Mouse (Mus musculus) megakaryocyte progenitor cell, adult 5-6 weeks (primary cell): ENCODE data around the gene Hnrnpa3. TPM values are rescaled to one million over a fixed set of nuclear protein-coding genes. Genes with fewer than 3 reads are reported as not detected.
A peak's percentile ranks its signal among the peaks of the same experiment; 100 is the strongest.
"Not testable (repeated sequence)": the region's sequence is repeated elsewhere in the genome, so short reads cannot be mapped to it uniquely, and the experiment has no call there.

Experiments
- ATAC-seq: replicated peaks from 2 replicates; pipeline ENCODE4 v1.8.0; 2016; ENCODE audit warnings: mild to moderate bottlenecking, moderate TSS enrichment, inconsistent platforms; ENCODE audit not compliant: poor library complexity
- total RNA-seq, 2 experiments: library from RNA; stranded (forward) in 1 of 2; stranded (reverse) in 1 of 2; fragments of 157-497, 149-512 nt in 1 of 2; fragments of 200-1000 nt in 1 of 2; gene quantifications; 2 replicates each; pipeline versions ENCODE4 v1.2.3 to v1.2.4; 2015 to 2017

The Hnrnpa3 gene
- total RNA-seq, 2 experiments from 2014 or later = 277 to 949 TPM

DNA sequence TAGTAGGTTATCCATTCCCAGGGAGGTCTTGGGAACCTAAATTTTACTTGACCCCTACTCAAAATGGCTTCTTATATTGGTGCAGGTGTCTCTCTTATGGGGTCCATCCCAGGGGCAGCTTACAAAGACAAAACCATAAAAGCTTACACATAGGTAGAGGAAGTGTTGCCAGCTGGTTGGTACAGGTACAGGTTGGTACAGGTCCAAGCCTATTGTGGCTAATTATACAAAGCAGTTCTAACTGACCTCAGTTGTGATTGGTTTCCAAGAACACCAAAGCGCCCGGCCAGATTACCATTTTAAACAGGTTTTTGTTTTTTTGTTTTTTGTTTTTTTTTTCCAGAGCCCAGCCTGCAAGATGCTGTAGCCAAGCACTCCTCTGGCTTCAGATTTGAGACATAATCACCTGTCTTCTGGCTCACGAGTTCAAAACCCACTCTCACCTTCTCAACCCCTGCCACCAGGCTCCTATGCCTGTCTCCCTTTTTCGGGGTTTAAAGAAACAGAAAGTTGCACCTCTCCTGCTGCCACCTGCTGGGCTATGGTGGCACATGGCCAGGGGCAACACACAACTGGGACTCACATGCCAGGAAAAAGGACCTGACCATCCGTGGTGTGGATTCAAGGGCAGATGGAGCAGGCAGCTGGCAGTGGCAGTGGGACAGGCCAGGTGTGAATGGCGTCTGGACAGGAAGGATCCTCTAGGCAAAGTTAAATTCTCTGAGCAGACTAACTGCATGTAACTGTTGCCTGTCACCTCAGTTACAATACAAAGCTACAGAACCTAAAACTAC, 22.6 kb upstream of the Hnrnpa3 start:
- peak; percentile 90 for ATAC-seq

DNA sequence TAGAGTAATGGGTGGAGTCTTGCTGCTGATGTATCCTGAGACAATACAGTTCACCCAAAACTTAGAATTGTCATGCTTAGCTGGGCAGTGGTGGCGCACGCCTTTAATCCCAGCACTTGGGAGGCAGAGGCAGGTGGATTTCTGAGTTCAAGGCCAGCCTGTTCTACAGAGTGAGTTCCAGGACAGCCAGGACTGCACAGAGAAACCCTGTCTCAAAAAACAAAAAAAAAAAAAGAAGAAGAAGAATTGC, 22.1 kb upstream of the Hnrnpa3 start:
- not testable (repeated sequence) for ATAC-seq

DNA sequence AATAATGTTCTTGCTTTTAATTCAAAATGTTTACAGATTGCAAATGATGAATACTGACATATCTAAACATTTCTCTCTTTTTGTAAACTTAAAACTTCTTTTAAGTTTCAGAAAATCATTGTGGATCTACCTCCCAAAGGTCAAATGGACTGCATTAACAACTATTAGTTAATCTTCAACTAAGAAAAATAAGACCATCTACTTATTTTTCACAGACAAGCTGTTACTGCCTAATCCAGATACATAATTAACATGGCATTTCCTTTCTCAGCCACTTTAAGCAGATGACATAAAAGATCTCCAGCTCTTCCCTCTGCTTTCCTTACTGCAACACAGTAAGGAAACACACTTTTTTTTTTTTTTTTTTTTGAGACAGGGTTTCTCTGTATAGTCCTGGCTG, 21.7 kb upstream of the Hnrnpa3 start:
- ATAC-seq = no peak

DNA sequence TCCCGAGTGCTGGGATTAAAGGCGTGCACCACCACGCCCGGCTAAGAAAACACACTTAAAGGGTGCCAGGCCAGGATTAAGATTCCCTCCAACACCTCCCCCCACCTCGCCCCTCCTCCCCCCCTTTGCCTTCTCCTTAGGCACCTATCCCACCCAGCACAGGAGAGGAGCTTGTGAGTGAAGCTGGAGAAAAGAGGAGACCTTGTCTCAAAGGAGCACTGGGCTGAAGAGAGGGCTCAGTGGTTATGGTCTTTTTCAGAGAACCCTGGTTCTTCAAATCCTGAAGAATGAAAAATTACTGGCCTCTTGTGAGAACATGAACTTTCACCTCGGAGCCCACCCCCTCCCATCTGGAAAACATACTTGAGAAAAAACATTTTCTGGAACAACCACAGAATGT, 21.2 kb upstream of the Hnrnpa3 start:
- ATAC-seq = not testable (repeated sequence)

DNA sequence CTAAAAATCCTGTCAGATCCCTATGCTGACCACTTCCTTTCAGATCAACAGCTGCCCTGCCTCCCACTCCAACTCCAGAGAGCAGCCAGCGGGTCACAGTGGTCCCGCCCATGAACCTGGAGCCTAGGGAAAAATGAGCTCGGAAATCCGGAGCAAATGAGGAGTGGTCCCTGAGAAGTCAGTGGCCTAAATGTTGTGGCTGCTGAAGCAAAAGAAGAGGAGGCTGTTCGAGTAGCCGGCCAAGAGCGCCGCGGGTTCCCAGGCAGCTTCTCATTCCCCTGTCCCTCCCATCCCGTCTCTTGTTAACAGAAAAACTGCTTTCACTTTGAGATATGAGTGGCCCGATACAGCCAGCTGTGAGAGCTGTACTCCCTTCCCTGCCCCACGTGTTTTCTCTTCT, 19.5 kb upstream of the Hnrnpa3 start:
- not testable (repeated sequence) for ATAC-seq

DNA sequence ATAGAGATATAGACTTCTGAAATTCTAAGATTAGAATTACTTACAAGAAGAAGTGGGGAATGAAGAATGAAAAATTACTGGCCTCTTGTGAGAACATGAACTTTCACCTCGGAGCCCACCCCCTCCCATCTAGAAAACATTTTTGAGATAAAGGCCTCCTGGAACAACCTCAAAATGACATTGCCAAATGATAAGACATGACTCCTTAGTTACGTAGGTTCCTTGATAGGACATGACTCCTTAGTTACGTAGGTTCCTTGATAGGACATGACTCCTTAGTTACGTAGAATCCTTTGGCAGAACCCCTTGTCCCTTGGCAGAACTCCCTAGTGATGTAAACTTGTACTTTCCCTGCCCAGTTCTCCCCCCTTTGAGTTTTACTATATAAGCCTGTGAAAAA, 16.7 kb upstream of the Hnrnpa3 start:
- ATAC-seq = not testable (repeated sequence)

DNA sequence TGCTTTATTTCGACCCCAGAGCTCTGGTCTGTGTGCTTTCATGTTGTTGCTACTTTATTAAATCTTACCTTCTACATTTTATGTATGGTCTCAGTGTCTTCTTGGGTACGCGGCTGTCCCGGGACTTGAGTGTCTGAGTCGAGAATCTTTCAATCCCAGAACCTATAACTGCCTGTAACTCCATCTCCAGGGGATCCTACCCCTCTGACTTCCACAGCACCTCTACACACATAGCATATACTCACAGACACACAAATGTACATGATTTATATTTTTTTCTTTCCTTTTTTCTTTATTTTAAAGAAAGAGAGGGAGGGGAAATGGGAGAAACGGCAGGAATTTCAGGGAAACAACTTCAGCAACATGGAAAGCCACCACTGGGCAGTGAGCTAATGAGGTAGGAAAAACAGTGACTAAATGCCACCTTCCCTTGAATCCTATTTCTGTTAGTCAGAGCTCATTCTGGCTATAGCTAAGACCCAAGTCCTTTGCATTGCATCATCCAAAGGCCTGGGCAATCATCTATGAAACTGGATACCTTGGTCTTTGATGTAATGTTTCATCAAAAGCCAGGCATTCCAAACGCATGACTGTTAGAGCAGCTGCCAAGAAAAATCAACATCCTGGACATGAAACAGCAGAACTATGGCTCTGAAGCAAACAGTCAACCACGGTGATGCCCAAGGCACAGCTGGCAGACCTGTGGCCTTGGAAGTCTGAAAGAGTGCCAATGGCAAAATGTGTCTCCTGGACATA, 16.1 kb upstream of the Hnrnpa3 start:
- no peak for ATAC-seq

DNA sequence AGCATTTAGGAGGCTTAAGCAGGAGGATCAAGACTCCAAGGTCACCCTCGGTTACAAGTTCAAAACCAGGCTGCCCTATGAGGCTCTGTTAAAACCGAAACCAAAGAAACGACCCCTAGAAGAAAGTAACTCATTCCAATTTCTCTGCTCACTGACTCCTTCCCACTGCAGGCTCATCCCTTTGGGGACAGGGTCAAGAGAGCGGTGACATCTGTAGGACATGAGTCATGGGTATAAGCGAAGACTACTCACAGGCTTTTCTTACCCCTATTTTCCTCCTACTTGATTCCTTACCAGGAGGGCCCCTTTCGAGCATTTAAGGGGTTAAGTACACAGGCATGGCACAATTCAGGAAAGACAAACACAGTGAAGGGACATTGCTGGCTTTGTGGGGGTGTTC, 15.1 kb upstream of the Hnrnpa3 start:
- ATAC-seq = no peak

DNA sequence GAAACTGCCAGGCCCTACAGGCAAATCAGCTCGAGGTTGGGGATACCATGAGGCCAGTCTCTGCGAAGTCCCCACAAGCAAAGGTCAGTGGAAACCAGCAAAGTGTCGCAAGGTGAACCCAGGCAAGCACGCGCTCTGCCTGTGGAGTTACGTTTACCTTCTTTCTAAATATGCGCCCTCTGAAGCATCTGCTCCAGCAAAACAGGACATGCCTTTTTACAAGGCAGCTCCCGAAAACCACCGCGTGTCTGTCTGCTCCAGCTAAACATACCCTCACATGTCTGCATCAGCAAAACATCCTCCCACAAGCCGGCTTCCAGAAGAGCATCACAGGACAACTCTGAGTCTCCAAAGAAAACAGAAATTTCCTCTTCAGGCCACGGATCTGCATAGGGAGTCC, 13.8 kb upstream of the Hnrnpa3 start:
- ATAC-seq = no peak

DNA sequence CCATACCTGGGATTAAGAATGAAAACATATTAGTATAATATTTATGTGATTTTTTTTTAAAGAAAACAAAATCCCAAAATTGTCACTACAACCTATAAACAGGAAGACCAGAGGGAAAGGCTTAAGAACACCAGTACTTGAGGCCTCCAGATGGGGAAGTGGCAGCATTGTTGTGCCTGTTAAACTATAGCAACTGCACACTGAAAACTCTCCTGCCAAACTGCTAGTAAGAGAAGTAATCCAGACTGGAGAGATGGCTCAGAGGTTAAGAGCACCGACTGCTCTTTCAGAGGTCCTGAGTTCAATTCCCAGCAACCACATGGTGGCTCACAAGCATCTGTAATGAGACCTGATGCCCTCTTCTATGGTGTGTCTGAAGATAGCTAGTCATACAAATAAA, 8.6 kb upstream of the Hnrnpa3 start:
- ATAC-seq = no peak

DNA sequence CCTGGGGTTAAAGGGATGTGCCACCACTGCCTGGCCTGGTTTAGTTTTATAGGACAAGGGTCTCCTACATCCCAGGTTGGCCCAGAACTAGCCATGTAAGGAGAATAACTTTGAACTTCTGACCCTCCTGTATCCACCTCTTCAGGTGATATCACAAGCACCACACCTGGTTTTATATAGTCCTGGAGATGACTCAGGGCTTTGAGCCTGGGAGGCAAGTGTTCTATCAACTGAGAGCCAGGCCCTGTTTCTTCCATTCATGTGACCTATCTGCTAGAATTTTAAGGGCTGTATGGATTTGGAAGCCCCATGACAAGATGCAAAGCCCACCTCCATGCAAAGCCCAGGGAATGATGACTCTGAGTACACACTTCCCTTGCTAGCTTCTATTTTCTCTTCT, 5.9 kb upstream of the Hnrnpa3 start:
- no peak for ATAC-seq

DNA sequence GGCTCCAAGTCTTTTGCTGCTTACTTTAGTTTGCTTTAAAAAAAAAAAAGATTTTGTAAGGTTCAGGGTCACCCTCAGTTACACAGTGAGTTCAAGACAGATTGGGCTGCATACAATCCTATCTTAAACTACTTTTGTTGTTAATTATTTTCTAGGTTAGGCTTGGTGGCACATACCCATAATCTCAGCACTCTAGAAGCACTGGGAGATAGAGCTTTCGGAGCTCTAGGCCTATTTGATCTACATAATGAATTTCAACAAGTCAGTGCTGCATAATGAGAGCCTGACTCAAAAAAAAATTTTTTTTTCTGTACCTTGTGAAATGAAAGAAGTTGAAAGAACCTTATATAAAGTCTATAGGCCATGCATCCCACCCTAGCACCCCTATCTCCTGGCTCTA, 4.4 kb upstream of the Hnrnpa3 start:
- no peak for ATAC-seq

DNA sequence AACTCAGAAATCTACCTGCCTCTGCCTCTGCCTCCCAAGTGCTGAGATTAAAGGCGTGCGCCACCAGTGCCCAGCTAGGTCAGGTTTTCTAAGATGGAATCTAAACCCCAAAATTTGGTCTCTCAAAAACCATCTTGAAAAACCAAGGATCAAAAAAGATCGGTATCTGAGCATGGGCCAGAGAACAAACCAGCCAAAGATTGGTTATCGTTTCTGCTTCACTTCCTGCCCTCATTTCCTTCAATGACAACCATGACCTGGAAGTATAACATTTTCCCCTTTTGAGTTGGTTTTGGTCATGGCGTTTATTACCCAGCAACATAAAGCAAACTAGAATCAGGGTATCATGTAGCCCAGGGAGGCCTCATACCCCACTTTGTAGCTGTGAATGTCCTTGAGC, 2.1 kb upstream of the Hnrnpa3 start:
- ATAC-seq = no peak

DNA sequence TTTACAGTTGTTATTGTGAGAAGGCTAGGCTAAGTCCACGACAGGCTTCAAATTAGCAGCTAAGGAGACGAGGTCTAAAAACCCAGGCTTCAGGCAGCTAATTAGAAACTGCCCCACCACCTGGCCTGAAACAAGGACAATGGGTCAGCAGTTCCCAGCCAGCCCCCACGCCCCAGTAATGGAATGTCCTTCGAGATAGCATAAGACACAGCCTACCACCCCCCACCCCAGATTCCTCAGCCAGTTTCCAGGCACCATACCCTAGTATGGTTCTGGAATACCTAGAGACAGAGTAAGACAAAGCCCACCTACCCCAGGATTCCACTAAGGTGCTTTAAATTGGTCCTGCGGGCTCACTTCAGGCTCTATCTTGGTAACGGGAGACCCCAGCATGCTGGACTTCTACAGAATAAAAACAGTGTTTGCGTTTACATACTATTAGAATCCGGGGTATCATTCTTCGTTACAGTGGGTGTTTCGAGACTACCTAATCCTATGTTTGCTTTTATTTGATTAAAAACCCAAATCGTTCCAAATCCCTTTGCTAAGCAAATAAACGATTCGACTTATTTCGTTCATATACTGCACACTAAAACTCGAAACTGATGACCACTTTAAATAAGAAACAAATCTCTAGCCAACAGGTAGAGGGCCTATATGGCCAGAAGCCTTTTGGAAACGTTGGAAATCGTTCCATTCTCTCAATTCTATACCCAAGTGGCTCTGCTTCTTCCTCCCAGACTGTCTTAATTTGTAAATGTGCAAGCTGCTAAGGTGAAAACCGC, 962 bp upstream of the Hnrnpa3 start:
- no peak for ATAC-seq

DNA sequence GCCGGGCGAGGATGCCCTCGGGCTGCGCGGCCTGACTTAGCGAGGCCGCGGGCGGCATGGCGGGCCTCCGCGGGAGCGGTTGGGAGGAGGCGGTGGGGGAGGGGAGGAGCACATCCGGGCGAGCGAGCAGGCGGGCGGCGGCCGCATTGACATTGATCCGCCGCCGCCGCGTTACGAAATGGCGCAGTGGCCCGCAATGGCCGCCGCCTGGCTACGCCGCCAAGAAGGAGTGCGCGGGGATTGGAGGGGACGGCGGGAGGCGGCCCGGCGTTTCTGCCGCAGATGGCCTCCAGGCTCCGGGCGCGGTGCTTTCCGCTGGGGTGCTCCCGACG, 534 bp downstream of the Hnrnpa3 start:
- ATAC-seq = peak; percentile 59

DNA sequence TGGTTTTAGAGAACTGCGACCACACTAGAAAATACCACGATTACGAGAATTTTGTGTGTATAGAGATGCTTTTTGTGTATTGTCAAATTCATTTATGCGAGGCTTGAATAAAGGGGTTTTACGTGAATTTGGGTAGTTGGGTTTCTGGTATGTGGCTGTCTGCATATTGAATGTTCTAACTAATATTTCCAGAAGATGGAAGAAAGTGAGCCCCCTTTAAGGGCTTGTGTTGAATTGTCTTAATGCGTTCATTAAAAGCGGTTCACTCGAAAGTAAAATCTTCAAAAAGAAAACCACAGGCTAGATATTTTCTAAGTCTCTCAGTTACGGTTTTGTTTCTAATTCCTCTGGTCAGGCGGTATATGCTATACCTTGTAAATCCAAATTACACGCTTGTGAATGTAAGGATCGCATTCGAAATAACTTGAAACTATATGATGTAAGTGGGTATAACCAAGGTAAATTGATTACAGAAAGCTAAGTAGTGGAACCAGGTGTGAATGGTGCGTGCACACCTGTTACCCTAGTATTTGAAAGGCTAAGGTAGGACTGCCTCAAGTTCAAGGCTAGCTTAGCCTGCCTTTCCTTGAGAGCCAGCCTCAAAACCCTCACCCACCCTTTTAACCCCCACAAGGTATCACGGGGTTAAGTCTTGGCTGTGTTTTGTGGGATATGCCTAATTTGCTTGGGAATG, 1.3 kb downstream of the Hnrnpa3 start:
- no peak for ATAC-seq

DNA sequence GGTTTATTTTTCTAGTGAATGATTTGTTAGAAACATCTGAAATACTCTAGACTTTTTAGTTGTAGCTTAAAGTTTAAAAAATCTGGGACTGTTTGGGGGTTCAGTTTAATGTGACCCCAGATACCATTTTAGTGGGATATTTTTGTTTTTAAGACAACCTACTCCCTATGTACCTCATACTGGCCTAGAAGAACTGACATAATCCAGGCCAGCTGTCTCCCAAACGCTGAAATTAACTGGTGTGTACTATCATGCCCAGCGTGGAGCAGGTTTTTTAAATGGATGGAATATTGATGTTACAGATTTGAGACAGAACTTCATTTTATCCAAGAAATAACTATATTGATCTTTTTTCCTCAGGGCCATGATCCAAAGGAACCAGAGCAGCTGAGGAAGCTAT, 2.0 kb downstream of the Hnrnpa3 start:
- ATAC-seq = no peak

DNA sequence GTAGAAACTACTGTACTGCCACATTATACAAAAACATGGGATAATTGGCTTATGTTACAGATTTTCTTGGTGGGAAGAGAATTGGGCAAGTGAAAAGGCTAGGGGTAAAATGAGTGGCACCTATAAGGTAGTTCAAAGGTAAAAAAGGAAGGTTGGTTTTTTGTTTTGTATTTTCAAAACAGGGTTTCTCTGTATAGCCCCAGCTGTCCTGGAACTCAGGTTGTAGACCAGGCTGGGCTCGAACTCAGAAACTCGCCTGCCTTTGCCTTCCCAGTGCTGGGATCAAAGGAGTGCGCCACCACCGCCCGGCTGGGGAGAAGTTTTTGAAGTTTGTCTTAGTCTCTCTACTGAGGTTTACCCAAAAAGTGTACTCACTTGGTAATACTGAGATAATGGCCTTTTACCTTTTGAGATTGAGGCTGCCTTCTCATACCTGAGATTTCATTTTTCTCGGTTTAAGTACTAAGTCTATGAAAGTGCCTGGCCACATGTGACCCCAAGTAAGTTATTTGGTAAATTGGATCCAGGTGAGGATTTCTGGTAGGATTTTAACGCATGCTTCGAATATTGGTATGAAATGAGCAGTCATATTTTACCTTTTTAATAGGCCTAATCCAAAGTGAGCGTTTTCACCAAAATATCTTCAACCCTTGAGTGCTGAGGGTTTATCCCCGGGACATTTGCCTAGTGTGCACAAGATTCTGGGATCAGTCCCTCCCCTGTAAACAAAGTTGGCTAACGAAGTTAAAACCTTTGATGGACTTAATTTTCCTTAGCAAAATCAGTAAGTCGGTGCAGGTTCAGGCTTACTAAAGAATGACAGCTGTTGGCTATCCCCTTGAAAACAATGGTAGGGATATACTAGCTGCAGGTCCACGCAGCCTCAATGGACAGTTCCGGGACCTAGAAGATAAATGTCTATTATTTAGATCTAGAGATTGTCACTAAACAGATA, 10.7 kb downstream of the Hnrnpa3 start:
- no peak for ATAC-seq

DNA sequence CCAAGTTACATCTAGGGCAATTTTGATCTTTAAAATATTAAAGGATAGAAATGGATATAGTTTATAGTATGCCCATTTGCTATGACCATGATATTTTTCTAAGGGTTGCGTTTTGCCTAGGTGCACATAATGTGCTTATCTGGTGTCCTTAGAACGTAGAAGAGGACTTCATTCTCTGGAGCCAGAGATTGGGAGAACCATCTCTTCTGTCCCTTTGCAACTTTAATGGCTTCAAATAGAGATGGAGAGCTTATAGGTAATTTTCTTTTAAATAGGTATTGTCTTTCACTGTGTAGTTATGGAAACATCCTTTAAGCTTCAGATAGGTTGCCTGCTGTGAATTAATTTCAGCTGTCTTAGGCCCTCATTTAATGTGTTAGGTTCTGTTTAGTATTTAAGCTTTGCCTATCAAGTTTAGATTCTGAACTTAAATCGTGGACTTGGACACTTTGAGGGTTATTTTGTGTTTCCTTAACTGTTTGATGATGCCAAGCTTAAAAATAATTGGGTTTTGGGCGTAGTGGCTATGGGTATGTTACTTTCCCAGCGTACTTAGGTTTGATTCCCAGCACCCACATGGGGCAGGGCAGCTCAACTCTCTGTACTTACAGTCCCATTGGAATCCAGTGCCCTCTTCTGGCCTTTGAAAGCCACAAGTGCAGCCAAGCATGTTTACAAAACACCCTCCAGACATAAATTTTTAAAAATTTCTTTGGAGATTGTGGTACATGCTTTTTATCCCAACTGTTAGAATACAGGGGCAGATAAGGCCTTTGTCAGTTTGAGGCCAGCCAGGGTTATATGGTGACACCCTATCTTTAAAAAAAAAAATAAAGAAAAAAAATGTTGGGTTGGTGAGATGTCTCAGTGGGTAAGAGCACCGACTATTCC, 11.6 kb downstream of the Hnrnpa3 start:
- ATAC-seq = peak; percentile 30

DNA sequence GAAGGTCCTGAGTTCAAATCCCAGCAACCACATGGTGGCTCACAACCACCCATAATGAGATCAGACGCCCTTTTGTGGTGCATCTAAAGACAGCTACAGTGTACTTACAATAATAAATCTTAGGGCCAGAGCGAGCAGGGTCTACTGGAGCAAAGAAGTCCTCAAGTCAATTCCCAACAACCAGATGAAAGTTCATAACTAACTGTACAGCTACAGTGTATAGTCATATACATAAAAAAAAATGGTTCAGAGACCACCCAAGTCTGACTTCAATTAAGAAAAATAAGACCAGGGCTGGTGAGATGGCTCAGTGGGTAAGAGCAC, 12.2 kb downstream of the Hnrnpa3 start:
- no peak for ATAC-seq
